Comparison of ENCODE assay signal across 8 mouse cellular contexts in genomic region chr3:90491350-90491749, GRCm38 (mm10). TPM values are rescaled to one million over a fixed set of nuclear protein-coding genes. Genes with fewer than 3 reads are reported as not detected.
A peak's percentile ranks its signal among the peaks of the same experiment; 100 is the strongest.
DNase-seq lines count a peak whose midpoint lies in the region; ATAC-seq and TF ChIP-seq lines count a peak whose summit lies in the region.

No protein-coding gene starts in this region.

- H3K36me3 ChIP-seq in heart, postnatal 0 days (replicated peaks; ENCODE audit: control insufficient read depth, insufficient read depth, low read length) = peaks cover 34% of the 10 kb centered on the region
- peaks cover 36% of the 10 kb centered on the region for H3K36me3 ChIP-seq in heart, embryonic 10.5 days
- peaks cover 36 to 59% of the 10 kb centered on the region in 2 experiments for H3K36me3 ChIP-seq in CH12.LX (replicated peaks in 1 of 2; ENCODE audit: control insufficient read depth in 1 of 2, insufficient read depth in 1 of 2, low read length in 1 of 2)

- no peak for TF ChIP-seq POLR2A in CH12.LX (IDR thresholded peaks at IDR 0.05; ENCODE audit: low read depth, low read length)

- peaks cover 7% of the 10 kb centered on the region; the same call in 1 of the 2 replicates for H3K79me2 ChIP-seq in CH12.LX (replicated peaks; ENCODE audit: control insufficient read depth, extremely low read depth, insufficient read depth, poor library complexity, severe bottlenecking)

- no peak for DNase-seq in heart, postnatal 0 days (ENCODE audit: low spot score)
- no peak for DNase-seq in heart, embryonic 10.5 days (ENCODE audit: low spot score)
- DNase-seq in 3T3-L1 (ENCODE audit: low read depth, low spot score) (peak; percentile 79), CH12.LX (ENCODE audit: extremely low read depth) (peak; percentile 61)
- DNase-seq in lung, postnatal 25 days (ENCODE audit: low spot score) = peak; percentile 69
- DNase-seq in ovary, postnatal 10 days (ENCODE audit: low spot score) = no peak
- no peak for DNase-seq in adrenal gland, postnatal 25 days

- peak; percentile 48 for TF ChIP-seq CTCF in heart, postnatal 0 days (IDR thresholded peaks at IDR 0.05; ENCODE audit: low read depth)
- TF ChIP-seq CTCF in CH12.LX (conservative IDR thresholded peaks at IDR 0.05 in 1 of 2, IDR thresholded peaks at IDR 0.05 in 1 of 2; ENCODE audit: low read depth in 2 of 2, low read length in 2 of 2) = peak; percentile 11 to 75; a peak in 2 of 4 replicates

- H3K4me2 ChIP-seq in heart, postnatal 0 days (ENCODE audit: low read depth, low read length) = no peak overlapping the region
- no peak overlapping the region; the same call in 1 of the 2 replicates for H3K4me2 ChIP-seq in CH12.LX (ENCODE audit: insufficient read depth, low read depth, poor library complexity, severe bottlenecking)

- no peak for TF ChIP-seq RAD21 in CH12.LX (IDR thresholded peaks at IDR 0.05; ENCODE audit: low read depth, low read length)

- in situ Hi-C loops in CH12.LX (cut with MboI; ENCODE audit: low pct_ligation_motif_present, low pct_unique_long_range_greater_than_20kb, low sequenced_read_pairs) = no loop called here

- no peaks in the 10 kb centered on the region for H3K9me3 ChIP-seq in heart, postnatal 0 days (replicated peaks; ENCODE audit: control insufficient read depth, low read length)
- no peaks in the 10 kb centered on the region for H3K9me3 ChIP-seq in heart, embryonic 10.5 days
- H3K9me3 ChIP-seq in CH12.LX (replicated peaks; ENCODE audit: low read length) = no peaks in the 10 kb centered on the region

- H3K27me3 ChIP-seq in heart, postnatal 0 days (ENCODE audit: control insufficient read depth, insufficient read depth, low read length) = no peaks in the 10 kb centered on the region
- H3K27me3 ChIP-seq in heart, embryonic 10.5 days (ENCODE audit: insufficient read depth, poor library complexity, severe bottlenecking) = no peaks in the 10 kb centered on the region
- H3K27me3 ChIP-seq in CH12.LX (replicated peaks) = no peaks in the 10 kb centered on the region

- no peak for TF ChIP-seq EP300 in heart, postnatal 0 days (IDR thresholded peaks at IDR 0.05; ENCODE audit: low read depth)
- TF ChIP-seq EP300 in CH12.LX (IDR thresholded peaks at IDR 0.05; ENCODE audit: low read length) = no peak

- H3K4me3 ChIP-seq in heart, postnatal 0 days (ENCODE audit: low read depth, low read length) = no peak overlapping the region
- no peak overlapping the region for H3K4me3 ChIP-seq in heart, embryonic 10.5 days
- H3K4me3 ChIP-seq in CH12.LX (replicated peaks in 1 of 3; ENCODE audit: low read depth in 2 of 3, low read length in 2 of 3, poor library complexity in 1 of 3) = no peak overlapping the region

- H3K9ac ChIP-seq in heart, postnatal 0 days (replicated peaks; ENCODE audit: low read depth, low read length) = no peak overlapping the region
- H3K9ac ChIP-seq in CH12.LX (ENCODE audit: insufficient read depth, low read depth) = 0 out of 2 replicates have a peak overlapping the region, but pooled peaks have one; percentile 6

- no peak for ATAC-seq in heart, postnatal 0 days (ENCODE audit: insufficient read depth, low read depth)
- peak; percentile 31 for ATAC-seq in inflammation-experienced regulatory T-cells, adult 6 months

- WGBS in heart, postnatal 0 days = 44% methylated on average over 2 of the region's 2 CpGs
- WGBS in heart, embryonic 10.5 days = 35% methylated on average over 2 of the region's 2 CpGs

- dilution Hi-C loops in CH12.LX (cut with MboI; ENCODE audit: extremely low pct_ligation_motif_present, extremely low pct_unique_long_range_greater_than_20kb, low sequenced_read_pairs) = no loop called here

- H3K27ac ChIP-seq in heart, postnatal 0 days (ENCODE audit: low read depth) = no peak overlapping the region
- H3K27ac ChIP-seq in heart, embryonic 10.5 days = no peak overlapping the region
- H3K27ac ChIP-seq in CH12.LX (ENCODE audit: insufficient read depth, low read depth) = no peak overlapping the region

- H3K4me1 ChIP-seq in heart, postnatal 0 days (ENCODE audit: control insufficient read depth, insufficient read depth) = peaks cover 7% of the 10 kb centered on the region
- peaks cover 6% of the 10 kb centered on the region; the same call in 1 of the 2 replicates for H3K4me1 ChIP-seq in heart, embryonic 10.5 days
- H3K4me1 ChIP-seq in CH12.LX (ENCODE audit: control insufficient read depth in 1 of 2, insufficient read depth in 2 of 2) = peaks cover 0 to 11% of the 10 kb centered on the region in 2 experiments; a peak in 2 of 4 replicates

TF ChIP-seq in CH12.LX, 34 proteins besides CTCF, POLR2A, EP300 and RAD21:
- peak; percentile 70 for TF ChIP-seq ZNF384 (IDR thresholded peaks at IDR 0.05; ENCODE audit: low read depth, low read length)
- TF ChIP-seq MAX (IDR thresholded peaks at IDR 0.05; ENCODE audit: low read length) = peak; percentile 55; the same call in 1 of the 2 replicates
- no peak for TF ChIP-seq JUND (conservative IDR thresholded peaks at IDR 0.05; ENCODE audit: low read depth, low read length)
- peak; percentile 34; the same call in 1 of the 2 replicates for TF ChIP-seq SMC3 (IDR thresholded peaks at IDR 0.05; ENCODE audit: low read depth, low read length)
- TF ChIP-seq SIN3A (IDR thresholded peaks at IDR 0.05; ENCODE audit: low read length) = no peak
- TF ChIP-seq MAZ (IDR thresholded peaks at IDR 0.05; ENCODE audit: low read depth, low read length) = no peak
- TF ChIP-seq MYC (IDR thresholded peaks at IDR 0.05; ENCODE audit: low read depth, low read length) = peak; percentile 64; the same call in 1 of the 2 replicates
- TF ChIP-seq ELF1 (IDR thresholded peaks at IDR 0.05; ENCODE audit: low read depth, low read length) = no peak

RNA-seq across cellular contexts. Expression of gene Snapin, which starts 0.5 kb away (rescaled TPM):
- 44.3 and 59.2 TPM in 2 replicates for total RNA-seq in heart, postnatal 0 days (2014; rRNA removed; ENCODE audit: low replicate concordance)
- 85.5 and 90.5 TPM in 2 replicates for polyA plus RNA-seq in heart, postnatal 0 days (2015; fragmentation: Nextera tagmentation; extraction: Ambion mirVana)
- 71.7 and 74.4 TPM in 2 replicates for polyA plus RNA-seq in heart, embryonic 10.5 days (2016; fragmentation: Nextera tagmentation; extraction: Ambion mirVana)
- total RNA-seq in CH12.LX (2012; rRNA removed) (18.4 and 18.9 TPM in 2 replicates), CH12.LX (2014; rRNA removed) (39.8 and 42.0 TPM in 2 replicates)
- polyA plus RNA-seq in CH12.LX (2012; ENCODE audit: insufficient read length, low read depth) = 33.0 and 37.8 TPM in 2 replicates
- 10 to 100 TPM; 53.6 to 73.0 (median 71.1) TPM for polyA plus RNA-seq in inflammation-experienced regulatory T-cells, adult 6 months (2017; shearing (Covaris generic))
- total RNA-seq in adrenal gland, postnatal 25 days (2021) = 67.2 and 74.0 TPM in 2 replicates

RNA-seq across cellular contexts. Expression of gene Ilf2, which starts 15.4 kb away (rescaled TPM):
- total RNA-seq in heart, postnatal 0 days (2014; rRNA removed; ENCODE audit: low replicate concordance) = 46.8 and 53.5 TPM in 2 replicates
- polyA plus RNA-seq in heart, postnatal 0 days (2015; fragmentation: Nextera tagmentation; extraction: Ambion mirVana) = 60.2 and 60.8 TPM in 2 replicates
- 149 and 215 TPM in 2 replicates for polyA plus RNA-seq in heart, embryonic 10.5 days (2016; fragmentation: Nextera tagmentation; extraction: Ambion mirVana)
- 120 and 148 TPM in 2 replicates for total RNA-seq in CH12.LX (2012; rRNA removed)
- 182 and 208 TPM in 2 replicates for total RNA-seq in CH12.LX (2014; rRNA removed)
- polyA plus RNA-seq in CH12.LX (2012; ENCODE audit: insufficient read length, low read depth) = 197 and 199 TPM in 2 replicates
- polyA plus RNA-seq in inflammation-experienced regulatory T-cells, adult 6 months (2017; shearing (Covaris generic)) = 100 to 1,000 TPM; 107 to 118 (median 118) TPM
- total RNA-seq in adrenal gland, postnatal 25 days (2021) = 65.6 and 65.7 TPM in 2 replicates

RNA-seq across cellular contexts. Expression of gene Chtop, which starts 17.9 kb away (rescaled TPM):
- total RNA-seq in heart, postnatal 0 days (2014; rRNA removed; ENCODE audit: low replicate concordance) = 117 and 121 TPM in 2 replicates
- polyA plus RNA-seq in heart, postnatal 0 days (2015; fragmentation: Nextera tagmentation; extraction: Ambion mirVana) = 79.0 and 85.1 TPM in 2 replicates
- polyA plus RNA-seq in heart, embryonic 10.5 days (2016; fragmentation: Nextera tagmentation; extraction: Ambion mirVana) = 120 and 136 TPM in 2 replicates
- 88.5 and 106 TPM in 2 replicates for total RNA-seq in CH12.LX (2012; rRNA removed)
- 130 and 134 TPM in 2 replicates for total RNA-seq in CH12.LX (2014; rRNA removed)
- 126 and 137 TPM in 2 replicates for polyA plus RNA-seq in CH12.LX (2012; ENCODE audit: insufficient read length, low read depth)
- 10 to 100 TPM; 49.4 to 62.9 (median 62.1) TPM for polyA plus RNA-seq in inflammation-experienced regulatory T-cells, adult 6 months (2017; shearing (Covaris generic))
- total RNA-seq in adrenal gland, postnatal 25 days (2021) = 115 and 124 TPM in 2 replicates

RNA-seq across cellular contexts. Expression of gene S100a1, which starts 22.8 kb away (rescaled TPM):
- 221 and 462 TPM in 2 replicates for total RNA-seq in heart, postnatal 0 days (2014; rRNA removed; ENCODE audit: low replicate concordance)
- polyA plus RNA-seq in heart, postnatal 0 days (2015; fragmentation: Nextera tagmentation; extraction: Ambion mirVana) = 721 and 746 TPM in 2 replicates
- 64.6 and 111 TPM in 2 replicates for polyA plus RNA-seq in heart, embryonic 10.5 days (2016; fragmentation: Nextera tagmentation; extraction: Ambion mirVana)
- total RNA-seq in CH12.LX (2012; rRNA removed) (8.9 and 13.2 TPM in 2 replicates), CH12.LX (2014; rRNA removed) (2.6 and 3.8 TPM in 2 replicates)
- polyA plus RNA-seq in CH12.LX (2012; ENCODE audit: insufficient read length, low read depth) = 2.7 and 5.0 TPM in 2 replicates
- 1 to 10 TPM; 2.6 to 7.6 (median 5.1) TPM for polyA plus RNA-seq in inflammation-experienced regulatory T-cells, adult 6 months (2017; shearing (Covaris generic))
- 108 and 131 TPM in 2 replicates for total RNA-seq in adrenal gland, postnatal 25 days (2021)

RNA-seq across cellular contexts. Expression of gene S100a13, which starts 22.9 kb away (rescaled TPM):
- total RNA-seq in heart, postnatal 0 days (2014; rRNA removed; ENCODE audit: low replicate concordance) = 45.9 and 86.2 TPM in 2 replicates
- 144 and 146 TPM in 2 replicates for polyA plus RNA-seq in heart, postnatal 0 days (2015; fragmentation: Nextera tagmentation; extraction: Ambion mirVana)
- 32.3 and 52.5 TPM in 2 replicates for polyA plus RNA-seq in heart, embryonic 10.5 days (2016; fragmentation: Nextera tagmentation; extraction: Ambion mirVana)
- total RNA-seq in CH12.LX (2012; rRNA removed) = 35.5 and 37.1 TPM in 2 replicates
- 37.1 and 41.6 TPM in 2 replicates for total RNA-seq in CH12.LX (2014; rRNA removed)
- polyA plus RNA-seq in CH12.LX (2012; ENCODE audit: insufficient read length, low read depth) = 19.3 and 22.1 TPM in 2 replicates
- 100 to 1,000 TPM; 188 to 341 (median 192) TPM for polyA plus RNA-seq in inflammation-experienced regulatory T-cells, adult 6 months (2017; shearing (Covaris generic))
- total RNA-seq in adrenal gland, postnatal 25 days (2021) = 28.8 and 41.1 TPM in 2 replicates

Comparison
In these comparisons a context has a peak if more than half of its experiments do, and no peak if none do; other contexts are left out.
1. DNase-seq: peak in 3T3-L1 (single experiment), CH12.LX (single experiment) and lung, postnatal 25 days (single experiment); none in heart, postnatal 0 days (single experiment), heart, embryonic 10.5 days (single experiment), ovary, postnatal 10 days (single experiment) and adrenal gland, postnatal 25 days (single experiment).